Mouse (Mus musculus) forebrain, embryonic 15.5 days (tissue): Measurements from ENCODE around the gene Ppih. TPM values are rescaled to one million over a fixed set of nuclear protein-coding genes. Genes with fewer than 3 reads are reported as not detected.
A peak's percentile ranks its signal among the peaks of the same experiment; 100 is the strongest.
"Not testable (repeated sequence)": the region's sequence is repeated elsewhere in the genome, so short reads cannot be mapped to it uniquely, and the experiment has no call there.

Source experiments
- ATAC-seq: fragments of 200-750 bp; cut with Nextera tagmentation; replicated peaks from 2 replicates; pipeline ENCODE4 v1.8.0; 2017; ENCODE audit warnings: mild to moderate bottlenecking, moderate TSS enrichment, moderate library complexity
- H3K27ac ChIP-seq: fragments of 300-500 bp; sonication (generic); replicated peaks from 2 replicates; pipeline ENCODE4 v1.5.1; 2015; ENCODE audit warnings: mild to moderate bottlenecking, inconsistent platforms
- H3K27me3 ChIP-seq: fragments of 300-500 bp; sonication (generic); 2 replicates; pipeline ENCODE4 v1.6.1; 2015; ENCODE audit warnings: inconsistent platforms
- H3K36me3 ChIP-seq: fragments of 300-500 bp; sonication (generic); 2 replicates; pipeline ENCODE4 v1.6.1; 2015; ENCODE audit warnings: mild to moderate bottlenecking, inconsistent platforms
- H3K4me1 ChIP-seq: fragments of 300-500 bp; sonication (generic); 2 replicates; pipeline ENCODE4 v1.6.1; 2015; ENCODE audit warnings: inconsistent platforms
- H3K4me2 ChIP-seq: fragments of 300-500 bp; sonication (generic); replicated peaks from 2 replicates; pipeline ENCODE4 v1.6.1; 2015; ENCODE audit warnings: mild to moderate bottlenecking, inconsistent platforms
- H3K4me3 ChIP-seq: fragments of 300-500 bp; sonication (generic); 2 replicates; pipeline ENCODE4 v1.5.1; 2015; ENCODE audit warnings: mild to moderate bottlenecking, inconsistent platforms
- H3K9ac ChIP-seq: fragments of 300-500 bp; sonication (generic); replicated peaks from 2 replicates; pipeline ENCODE4 v1.6.1; 2015; ENCODE audit warnings: mild to moderate bottlenecking, inconsistent platforms
- H3K9me3 ChIP-seq: fragments of 300-500 bp; sonication (generic); 2 replicates; pipeline ENCODE4 v1.6.1; 2016; ENCODE audit warnings: inconsistent platforms
- WGBS: fragments of 180-500 bp; shearing (Covaris S2); methylation state at CpG from one replicate; pipeline ENCODE4 v1.1.7; 2015; ENCODE audit warnings: mixed read lengths; 5-methylcytosine and 5-hydroxymethylcytosine counted together
- polyA plus RNA-seq: library from polyadenylated mRNA; unstranded; fragments of >200 nt; fragmentation: Nextera tagmentation; extraction: Ambion mirVana; gene quantifications from 2 replicates; pipeline ENCODE4 v1.2.1, GENCODE M21; 2015

Gene Ppih
- polyA plus RNA-seq, 1 experiment from 2014 or later: 65.3 TPM

DNA sequence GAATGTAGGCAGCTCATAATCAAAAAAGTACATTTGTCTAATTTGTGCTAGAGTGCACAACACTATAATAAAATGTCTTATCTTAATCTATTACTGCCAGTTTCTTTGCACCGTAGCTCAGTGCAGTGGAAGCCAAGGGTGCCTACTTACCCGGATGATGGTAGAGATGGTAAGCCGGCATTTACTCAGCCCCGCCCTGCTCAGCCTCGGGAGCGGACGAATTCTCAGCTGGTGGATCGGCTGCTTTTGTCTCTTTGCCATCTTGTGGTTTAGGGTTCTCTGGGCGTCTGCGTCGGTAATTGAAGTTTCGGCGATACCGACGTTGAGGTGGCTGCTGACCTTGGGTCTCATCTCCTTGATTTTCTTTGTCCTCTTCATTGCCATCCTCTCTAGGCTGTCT is 41.6 kb downstream of the Ppih start:
- peaks cover 90% of the 10 kb centered on the region for H3K36me3 ChIP-seq
- not testable (repeated sequence) for H3K4me2 ChIP-seq, H3K9me3 ChIP-seq, H3K27ac ChIP-seq, ATAC-seq, H3K4me1 ChIP-seq, H3K9ac ChIP-seq, H3K4me3 ChIP-seq, H3K27me3 ChIP-seq
- 88% methylated on average over 15 of the region's 15 CpGs for WGBS

DNA sequence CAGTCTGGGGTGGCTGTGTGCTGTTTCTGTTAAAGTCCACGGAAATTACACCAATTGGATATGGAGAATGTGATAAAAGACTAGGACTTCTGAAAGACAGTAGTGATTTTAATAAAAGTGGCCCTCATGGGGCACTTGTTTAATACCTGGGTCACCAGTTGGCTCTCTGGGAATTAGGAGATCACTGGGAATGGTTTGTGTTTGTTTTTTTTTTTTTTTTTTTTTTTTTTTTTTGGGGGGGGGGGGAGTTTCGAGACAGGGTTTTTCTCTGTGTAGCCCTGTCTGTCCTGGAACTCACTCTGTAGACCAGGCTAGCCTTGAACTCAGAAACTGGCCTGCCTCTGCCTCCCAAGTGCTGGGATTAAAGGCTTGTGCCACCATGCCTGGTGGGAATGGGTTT is 44.6 kb downstream of the Ppih start:
- no peak for ATAC-seq
- Histone ChIP-seq H3K4me1 (no peaks in the 10 kb centered on the region), H3K4me3 (no peak overlapping the region), H3K9ac (no peak overlapping the region), H3K27ac (no peak overlapping the region; the same call in 1 of the 2 replicates), H3K9me3 (no peaks in the 10 kb centered on the region), H3K4me2 (no peak overlapping the region), H3K27me3 (no peaks in the 10 kb centered on the region), H3K36me3 (peaks cover 92% of the 10 kb centered on the region)
- WGBS: 81% methylated on average over 2 of the region's 2 CpGs

DNA sequence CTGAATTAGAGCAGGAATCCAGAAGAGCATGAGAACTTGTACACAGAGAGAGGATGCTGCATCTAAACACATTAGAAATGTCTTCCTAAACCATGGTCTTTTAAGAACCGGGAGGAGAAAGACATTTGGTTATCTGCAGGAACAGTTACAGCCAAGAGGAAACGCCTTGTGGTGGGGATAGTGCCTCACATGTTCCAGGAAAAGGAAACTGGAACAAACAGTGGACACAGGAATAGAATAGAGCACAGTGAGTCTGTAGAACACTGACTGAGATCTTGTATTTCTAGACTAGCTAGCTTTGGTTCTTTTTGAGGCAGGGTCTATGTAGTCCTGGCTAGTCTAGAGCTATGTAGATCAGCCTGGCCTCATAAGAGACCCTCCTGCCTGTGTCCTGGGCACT is 45.1 kb downstream of the Ppih start:
- H3K9ac ChIP-seq: no peak overlapping the region
- H3K4me2 ChIP-seq: no peak overlapping the region
- H3K36me3 ChIP-seq: peaks cover 94% of the 10 kb centered on the region
- H3K27ac ChIP-seq: no peak overlapping the region; the same call in 1 of the 2 replicates
- 84% methylated on average over 2 of the region's 2 CpGs for WGBS
- no peak overlapping the region for H3K4me3 ChIP-seq
- no peaks in the 10 kb centered on the region for H3K4me1 ChIP-seq
- no peak for ATAC-seq
- H3K9me3 ChIP-seq: no peaks in the 10 kb centered on the region
- no peaks in the 10 kb centered on the region for H3K27me3 ChIP-seq

DNA sequence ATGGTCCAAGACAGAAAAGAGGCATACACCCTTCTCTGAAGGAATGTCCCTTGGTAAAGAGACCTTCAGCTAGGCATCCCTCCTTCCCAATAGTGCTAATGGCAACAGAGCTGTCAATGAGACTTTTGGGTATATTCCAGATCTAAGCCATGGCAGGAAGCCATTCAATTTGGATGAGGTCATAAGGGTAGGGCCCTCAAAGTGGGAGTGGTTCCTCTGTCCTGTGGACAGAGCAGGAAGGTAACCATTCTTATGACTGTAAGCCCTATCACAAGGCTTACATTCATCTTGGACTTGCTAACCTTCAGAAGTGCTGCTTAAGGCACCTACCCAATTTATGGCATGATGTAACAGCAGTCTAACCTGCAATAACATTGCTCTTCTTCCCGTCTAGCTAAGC is 45.7 kb downstream of the Ppih start:
- H3K4me2 ChIP-seq: no peak overlapping the region
- H3K36me3 ChIP-seq: peaks cover 94% of the 10 kb centered on the region
- no peaks in the 10 kb centered on the region for H3K4me1 ChIP-seq
- no peak overlapping the region for H3K27ac ChIP-seq
- no peaks in the 10 kb centered on the region for H3K27me3 ChIP-seq
- no peak overlapping the region for H3K9ac ChIP-seq
- H3K4me3 ChIP-seq: no peak overlapping the region
- no peak for ATAC-seq
- H3K9me3 ChIP-seq: no peaks in the 10 kb centered on the region
- WGBS: 86% methylated on average over 1 of the region's 1 CpGs

DNA sequence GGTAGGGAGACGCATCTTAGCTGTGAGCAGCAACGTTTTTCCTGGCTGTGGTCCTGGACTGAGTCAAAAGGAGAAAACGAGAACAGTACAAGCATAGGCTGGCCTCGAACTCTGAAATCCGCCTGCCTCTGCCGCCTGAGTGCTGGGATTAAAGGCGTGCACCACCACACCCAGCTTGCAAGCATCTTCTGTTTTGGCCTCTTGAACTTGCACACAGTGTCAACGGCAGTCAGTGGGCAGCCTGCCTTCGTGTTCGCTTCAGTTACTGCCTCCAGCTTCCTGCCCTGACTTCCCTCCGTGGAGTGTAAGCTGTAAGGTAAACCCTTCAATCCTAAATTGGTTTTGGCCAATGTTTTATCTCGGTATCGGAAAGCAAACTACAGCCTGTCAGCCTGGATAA is 53.7 kb downstream of the Ppih start:
- no peaks in the 10 kb centered on the region for H3K9me3 ChIP-seq
- WGBS: 79% methylated on average over 13 of the region's 13 CpGs

DNA sequence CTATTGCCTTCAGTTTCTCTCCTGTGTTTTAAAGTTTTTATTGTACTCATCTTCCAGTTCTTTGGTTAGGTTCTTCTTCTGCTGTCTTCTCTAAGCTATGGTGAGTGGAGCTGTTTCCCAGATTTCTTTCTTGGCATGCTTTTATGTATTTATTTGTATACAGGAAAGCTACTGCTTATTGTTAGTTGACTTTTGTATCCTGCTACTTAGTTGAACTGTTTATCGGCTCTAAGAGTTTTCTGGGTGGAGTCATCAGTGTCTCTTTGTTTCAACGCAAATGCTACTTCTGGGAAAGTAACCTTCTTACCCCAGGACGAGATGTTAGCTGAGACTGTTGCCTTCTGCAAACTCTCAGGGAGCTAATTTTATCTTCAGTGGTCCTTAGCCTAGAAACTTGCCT is 56.9 kb downstream of the Ppih start:
- Histone ChIP-seq H3K4me1 (no peaks in the 10 kb centered on the region), H3K4me3 (no peak overlapping the region), H3K27me3 (no peaks in the 10 kb centered on the region), H3K9me3 (no peaks in the 10 kb centered on the region), H3K9ac (no peak overlapping the region), H3K27ac (no peak overlapping the region), H3K36me3 (0 out of 2 replicates have a peak, but pooled peaks cover 2% of the 10 kb centered on the region), H3K4me2 (no peak overlapping the region)
- no peak for ATAC-seq
- 78% methylated on average over 3 of the region's 3 CpGs for WGBS

More for the DNA sequence above, 53.7 kb downstream of the Ppih start:
- Histone ChIP-seq H3K27ac (no peak overlapping the region), H3K27me3 (no peaks in the 10 kb centered on the region), H3K9ac (no peak overlapping the region), H3K4me2 (no peak overlapping the region), H3K4me1 (no peaks in the 10 kb centered on the region), H3K4me3 (no peak overlapping the region), H3K36me3 (peaks cover 32% of the 10 kb centered on the region)
- ATAC-seq: no peak

DNA sequence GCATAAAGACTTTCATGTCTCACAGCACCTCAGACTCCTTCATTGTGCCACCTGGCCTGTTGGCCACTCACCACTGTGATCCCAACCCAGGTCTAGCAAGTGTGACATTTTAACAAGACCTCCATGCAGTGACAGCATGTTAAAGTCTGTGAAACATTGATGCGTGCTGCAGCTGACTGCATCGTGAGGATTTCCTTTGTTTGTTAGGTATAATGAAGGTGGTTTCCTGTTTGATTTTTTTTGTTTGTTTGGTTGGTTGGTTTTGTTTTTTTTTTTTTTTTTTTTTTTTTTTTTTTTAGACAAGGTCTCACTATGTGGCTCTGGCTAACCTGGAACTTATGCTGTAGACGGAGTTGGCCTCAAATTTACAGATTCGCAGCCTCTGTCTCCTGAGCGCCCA is 57.9 kb downstream of the Ppih start:
- no peak overlapping the region for H3K9ac ChIP-seq
- no peaks in the 10 kb centered on the region for H3K4me1 ChIP-seq
- WGBS: 93% methylated on average over 5 of the region's 5 CpGs
- no peak overlapping the region for H3K4me2 ChIP-seq
- H3K9me3 ChIP-seq: no peaks in the 10 kb centered on the region
- no peaks in the 10 kb centered on the region for H3K36me3 ChIP-seq
- no peak overlapping the region for H3K27ac ChIP-seq
- no peak for ATAC-seq
- H3K4me3 ChIP-seq: no peak overlapping the region
- H3K27me3 ChIP-seq: no peaks in the 10 kb centered on the region

DNA sequence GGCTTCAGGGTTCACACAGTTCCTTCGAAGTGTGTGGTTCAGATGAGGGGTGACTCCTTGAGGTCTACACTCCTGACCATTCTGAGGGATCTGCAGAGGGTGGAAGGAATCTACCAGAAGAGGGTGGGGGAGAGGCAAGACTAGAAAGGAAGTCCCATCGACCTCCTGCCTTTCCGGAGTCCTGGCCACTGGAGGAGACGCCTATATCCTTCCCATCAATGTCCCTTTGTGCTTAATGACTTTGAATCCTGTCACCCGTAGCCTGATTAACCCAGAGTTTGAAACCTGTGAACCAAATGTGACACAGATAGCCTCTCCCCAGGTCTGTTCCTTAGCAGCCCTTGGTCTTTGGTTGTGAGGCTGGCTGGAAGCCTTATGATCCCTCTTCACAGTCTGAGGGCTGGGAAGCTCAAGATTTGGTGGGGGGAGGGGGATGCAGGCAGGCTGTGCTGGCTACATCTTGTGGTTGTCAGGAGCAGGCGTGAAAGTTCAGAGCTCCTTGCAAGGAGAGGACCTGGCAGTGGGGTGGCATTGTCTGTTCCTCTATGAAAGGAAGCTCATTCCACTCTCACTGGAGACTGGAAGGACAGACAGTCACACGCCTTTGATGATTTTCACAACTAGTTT is 59.1 kb downstream of the Ppih start:
- no peak overlapping the region for H3K4me2 ChIP-seq

DNA sequence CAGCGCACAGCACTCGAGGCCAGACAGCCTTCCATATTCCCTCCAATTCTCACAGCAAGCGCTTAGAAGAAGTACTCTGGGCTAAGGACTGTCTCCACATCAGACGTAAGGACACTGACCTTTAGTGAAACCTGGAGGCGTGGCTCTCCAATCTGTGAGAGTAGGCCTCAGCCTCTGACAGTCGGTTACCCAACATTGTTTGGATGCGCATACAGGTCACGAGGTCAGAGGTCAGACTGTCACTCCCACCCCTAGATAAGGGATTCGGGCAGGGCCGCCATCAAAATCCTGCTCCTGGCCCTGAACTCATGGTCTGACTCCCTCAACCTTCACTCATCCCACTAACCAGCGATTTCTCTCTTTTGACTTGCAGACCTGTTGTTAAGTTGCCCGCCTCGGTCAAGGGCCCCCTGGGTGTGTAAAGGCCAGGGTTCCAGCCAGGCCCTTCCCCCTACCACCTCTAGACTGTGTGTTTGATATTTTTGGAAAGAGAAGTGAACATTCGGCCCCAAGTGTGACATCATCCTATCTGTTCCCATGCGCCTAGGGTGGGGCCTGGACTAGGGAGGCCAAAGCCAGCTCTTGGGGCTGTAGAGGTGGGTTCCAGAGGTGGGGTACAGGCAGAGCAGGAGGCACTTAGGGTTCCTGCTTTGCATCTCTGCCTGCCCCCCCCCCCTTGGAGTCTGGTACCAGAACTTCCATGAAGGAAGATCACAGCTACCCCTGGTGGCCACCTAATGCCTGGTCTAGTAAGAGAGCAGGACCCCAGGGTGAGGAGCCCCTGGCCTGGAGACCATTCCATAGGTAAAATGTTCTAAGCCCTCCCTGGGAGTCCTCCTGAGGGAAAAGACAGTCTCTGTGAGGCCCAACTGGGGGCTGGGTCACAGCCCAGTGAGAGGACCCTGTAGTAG is 60.7 kb downstream of the Ppih start:
- H3K9ac ChIP-seq: no peak overlapping the region
- no peak overlapping the region for H3K4me2 ChIP-seq
- H3K4me1 ChIP-seq: peaks cover 7% of the 10 kb centered on the region
- no peaks in the 10 kb centered on the region for H3K9me3 ChIP-seq
- no peaks in the 10 kb centered on the region for H3K27me3 ChIP-seq
- no peak for ATAC-seq
- no peak overlapping the region for H3K27ac ChIP-seq
- no peaks in the 10 kb centered on the region for H3K36me3 ChIP-seq
- WGBS: 88% methylated on average over 15 of the region's 15 CpGs
- H3K4me3 ChIP-seq: no peak overlapping the region

More for the DNA sequence above, 59.1 kb downstream of the Ppih start:
- no peak for ATAC-seq
- WGBS: 69% methylated on average over 7 of the region's 7 CpGs
- no peak overlapping the region for H3K9ac ChIP-seq
- H3K4me3 ChIP-seq: no peak overlapping the region
- H3K9me3 ChIP-seq: no peaks in the 10 kb centered on the region
- no peaks in the 10 kb centered on the region for H3K36me3 ChIP-seq
- H3K4me1 ChIP-seq: no peaks in the 10 kb centered on the region
- no peak overlapping the region for H3K27ac ChIP-seq
- H3K27me3 ChIP-seq: no peaks in the 10 kb centered on the region

DNA sequence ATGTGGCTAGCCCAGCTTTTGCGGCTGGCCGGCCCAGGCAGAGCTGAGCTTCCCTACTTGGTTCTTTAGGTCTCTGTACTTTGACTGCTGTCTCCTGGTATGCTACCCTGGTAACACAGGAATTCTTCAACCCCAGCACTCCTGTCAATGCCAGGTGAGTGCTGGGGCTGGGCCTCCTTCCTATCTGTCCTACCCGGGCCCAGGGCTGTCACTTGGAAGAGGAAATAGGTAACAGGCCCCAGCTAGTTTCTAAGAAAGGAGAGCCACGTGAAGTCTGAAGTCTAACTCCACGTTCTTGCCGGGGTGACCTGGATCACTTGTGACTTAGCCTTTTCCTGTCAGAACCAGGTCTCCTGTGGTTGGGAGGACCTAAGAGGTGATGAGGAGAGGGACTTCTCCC is 63.3 kb downstream of the Ppih start:
- Histone ChIP-seq H3K9ac (no peak overlapping the region), H3K9me3 (no peaks in the 10 kb centered on the region), H3K4me1 (peaks cover 18% of the 10 kb centered on the region), H3K27ac (no peak overlapping the region), H3K27me3 (no peaks in the 10 kb centered on the region), H3K36me3 (no peaks in the 10 kb centered on the region), H3K4me2 (no peak overlapping the region), H3K4me3 (no peak overlapping the region)
- ATAC-seq: no peak
- WGBS: 86% methylated on average over 6 of the region's 6 CpGs

DNA sequence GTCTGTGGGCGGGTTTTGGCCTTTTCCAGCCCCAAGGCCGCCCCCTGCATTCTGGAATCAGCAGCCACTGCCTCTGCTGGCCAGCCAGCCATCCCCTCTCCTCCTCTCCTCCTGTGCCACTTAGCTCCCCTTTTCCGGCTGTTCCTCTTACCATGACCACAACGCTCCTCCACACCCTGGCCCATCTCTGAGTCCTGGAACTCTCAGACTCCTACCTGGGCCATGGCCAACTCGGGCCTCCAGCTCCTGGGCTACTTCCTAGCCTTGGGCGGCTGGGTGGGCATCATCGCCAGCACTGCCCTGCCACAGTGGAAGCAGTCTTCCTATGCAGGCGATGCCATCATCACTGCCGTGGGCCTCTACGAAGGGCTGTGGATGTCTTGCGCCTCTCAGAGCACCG is 65.0 kb downstream of the Ppih start, which contains the start of gene Cldn19:
Gene Cldn19, plus strand, starts transcription at position 64 of the 400 bp plus-strand sequence.
- Histone ChIP-seq H3K27ac (peak within 1 kb of the TSS; percentile 76), H3K27me3 (no peaks in the 10 kb centered on the region), H3K4me1 (peaks cover 18% of the 10 kb centered on the region), H3K36me3 (no peaks in the 10 kb centered on the region), H3K9ac (no peak within 1 kb of the TSS), H3K4me3 (no peak within 1 kb of the TSS), H3K9me3 (no peaks in the 10 kb centered on the region), H3K4me2 (no peak within 1 kb of the TSS; the same call in 1 of the 2 replicates)
- ATAC-seq: no peak
- 68% methylated on average over 12 of the region's 12 CpGs for WGBS

DNA sequence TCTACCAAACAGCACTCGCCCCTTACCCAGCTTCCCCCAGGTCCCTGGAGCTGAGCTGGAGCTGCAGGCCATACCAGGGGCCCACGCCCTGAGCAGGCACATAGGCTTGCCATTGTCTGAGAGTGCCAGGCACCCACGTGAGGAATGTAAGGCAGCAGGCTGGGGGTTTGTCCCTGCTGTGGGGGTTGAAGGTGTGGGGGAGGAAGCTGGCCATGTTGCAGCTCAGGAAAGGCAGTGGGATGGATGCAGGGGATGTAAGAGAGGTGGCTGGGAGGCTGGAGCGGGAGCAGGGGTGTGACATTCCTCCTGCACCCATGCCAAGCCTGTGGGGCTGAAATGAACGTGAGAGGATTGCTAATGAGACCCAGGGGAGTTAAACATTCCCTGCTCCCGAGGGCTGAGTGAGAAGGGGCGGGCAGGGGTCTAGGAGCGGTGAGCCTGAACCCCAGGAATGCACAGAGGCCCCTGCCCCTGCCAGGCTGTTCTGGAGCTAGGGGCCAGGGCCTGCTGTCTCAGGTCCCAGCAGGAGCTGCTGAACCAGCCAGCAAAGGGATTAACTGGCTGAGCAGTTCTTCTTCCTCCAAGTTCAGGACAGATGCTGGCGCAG is 66.2 kb downstream of the Ppih start:
- 14% methylated on average over 9 of the region's 9 CpGs for WGBS
- peak; percentile 78 for ATAC-seq
- Histone ChIP-seq H3K9ac (0 out of 2 replicates have a peak overlapping the region, but pooled peaks have one; percentile 30), H3K9me3 (no peaks in the 10 kb centered on the region), H3K27ac (peak overlapping the region; percentile 76), H3K4me2 (no peak overlapping the region; the same call in 1 of the 2 replicates), H3K36me3 (no peaks in the 10 kb centered on the region), H3K27me3 (no peaks in the 10 kb centered on the region), H3K4me1 (peaks cover 18% of the 10 kb centered on the region), H3K4me3 (no peak overlapping the region)
